Comparison of ENCODE assay signal across 11 mouse cellular contexts in genomic region chr17:31814848-31815247, GRCm38 (mm10). TPM values are rescaled to one million over a fixed set of nuclear protein-coding genes. Genes with fewer than 3 reads are reported as not detected.
DNase-seq lines count a peak whose midpoint lies in the region; ATAC-seq and TF ChIP-seq lines count a peak whose summit lies in the region.
"Had no signal": no experiment of that assay in that cellular context is flagged by ENCODE, and none has a peak within 500 bp of the region (broad histone marks: within the 10 kb centered on the region; RNA-seq: fewer than 3 reads in every experiment).

No protein-coding gene starts in this region.

- H3K4me1 ChIP-seq in heart, postnatal 0 days (ENCODE audit: control insufficient read depth, insufficient read depth) = peaks cover 10% of the 10 kb centered on the region; the same call in 1 of the 2 replicates
- peaks cover 14% of the 10 kb centered on the region for H3K4me1 ChIP-seq in midbrain, postnatal 0 days (ENCODE audit: insufficient read depth, low read length)
- peaks cover 10% of the 10 kb centered on the region for H3K4me1 ChIP-seq in midbrain, embryonic 11.5 days (ENCODE audit: control insufficient read depth, insufficient read depth, low read length)
- 0 out of 2 replicates have a peak, but pooled peaks cover 5% of the 10 kb centered on the region for H3K4me1 ChIP-seq in stomach, postnatal 0 days (replicated peaks; ENCODE audit: control insufficient read depth, insufficient read depth)

- peak; percentile 28; the same call in 1 of the 2 replicates for ATAC-seq in heart, postnatal 0 days (ENCODE audit: insufficient read depth, low read depth)
- ATAC-seq in midbrain, postnatal 0 days (ENCODE audit: low FRiP score) = no peak
- ATAC-seq in midbrain, embryonic 11.5 days (ENCODE audit: low FRiP score) = no peak
- ATAC-seq in stomach, postnatal 0 days (ENCODE audit: low FRiP score, low TSS enrichment) = 0 out of 2 replicates have a peak, but pooled peaks have one; percentile 43

- no peak overlapping the region for H3K9ac ChIP-seq in heart, postnatal 0 days (replicated peaks; ENCODE audit: low read depth, low read length)
- H3K9ac ChIP-seq in midbrain, postnatal 0 days (replicated peaks; ENCODE audit: low read length, poor library complexity, severe bottlenecking) = no peak overlapping the region
- H3K9ac ChIP-seq in midbrain, embryonic 11.5 days (ENCODE audit: low read length) = no peak overlapping the region
- no peak overlapping the region for H3K9ac ChIP-seq in stomach, postnatal 0 days (ENCODE audit: low read length)
- H3K9ac ChIP-seq: hindbrain, embryonic 15.5 days; liver, embryonic 13.5 days; neural tube, embryonic 12.5 days had no signal

- WGBS in heart, postnatal 0 days = 71% methylated on average over 1 of the region's 1 CpGs
- 81% methylated on average over 1 of the region's 1 CpGs for WGBS in midbrain, postnatal 0 days
- WGBS in midbrain, embryonic 11.5 days = 86% methylated on average over 1 of the region's 1 CpGs
- 71% methylated on average over 1 of the region's 1 CpGs for WGBS in stomach, postnatal 0 days

- no peak overlapping the region for H3K4me2 ChIP-seq in heart, postnatal 0 days (ENCODE audit: low read depth, low read length)
- H3K4me2 ChIP-seq in midbrain, postnatal 0 days (ENCODE audit: low read depth, low read length, poor library complexity, severe bottlenecking) = no peak overlapping the region
- no peak overlapping the region for H3K4me2 ChIP-seq in midbrain, embryonic 11.5 days
- no peak overlapping the region for H3K4me2 ChIP-seq in stomach, postnatal 0 days (replicated peaks; ENCODE audit: low read depth)
- H3K4me2 ChIP-seq: hindbrain, embryonic 15.5 days; liver, embryonic 13.5 days; neural tube, embryonic 12.5 days had no signal

- no peak overlapping the region for H3K27ac ChIP-seq in heart, postnatal 0 days (ENCODE audit: low read depth)
- H3K27ac ChIP-seq in midbrain, postnatal 0 days (ENCODE audit: low read depth, low read length) = no peak overlapping the region
- H3K27ac ChIP-seq in midbrain, embryonic 11.5 days (ENCODE audit: low read depth, low read length) = no peak overlapping the region
- peak overlapping the region; percentile 35; the same call in 1 of the 2 replicates for H3K27ac ChIP-seq in stomach, postnatal 0 days (replicated peaks)
- H3K27ac ChIP-seq: hindbrain, embryonic 15.5 days; liver, embryonic 13.5 days; neural tube, embryonic 12.5 days had no signal

- no peaks in the 10 kb centered on the region for H3K27me3 ChIP-seq in heart, postnatal 0 days (ENCODE audit: control insufficient read depth, insufficient read depth, low read length)
- H3K27me3 ChIP-seq in midbrain, postnatal 0 days (ENCODE audit: insufficient read depth, low read length) = no peaks in the 10 kb centered on the region
- H3K27me3 ChIP-seq in midbrain, embryonic 11.5 days (ENCODE audit: control insufficient read depth, insufficient read depth, low read length) = no peaks in the 10 kb centered on the region
- no peaks in the 10 kb centered on the region for H3K27me3 ChIP-seq in stomach, postnatal 0 days (ENCODE audit: control insufficient read depth, insufficient read depth, low read length)
- H3K27me3 ChIP-seq: liver, embryonic 13.5 days; neural tube, embryonic 12.5 days had no signal

- no peak for DNase-seq in heart, postnatal 0 days (ENCODE audit: low spot score)
- no peak for DNase-seq in heart, adult 8-10 months (ENCODE audit: low spot score)
- DNase-seq in midbrain, postnatal 0 days (ENCODE audit: low spot score) = peak; percentile 27
- no peak for DNase-seq in midbrain, embryonic 11.5 days (ENCODE audit: low spot score, missing footprints)
- DNase-seq in layer of hippocampus, adult 18-20 months (ENCODE audit: low spot score in 2 of 2) = peak; percentile 59 to 76
- no peak for DNase-seq in stomach, postnatal 0 days (ENCODE audit: low spot score)
- no peak for DNase-seq in T-cell, adult 2 months (ENCODE audit: low spot score)
- no peak for DNase-seq in testis, postnatal 10 days (ENCODE audit: low spot score)
- DNase-seq: liver, embryonic 13.5 days had no signal

- no peaks in the 10 kb centered on the region for H3K36me3 ChIP-seq in heart, postnatal 0 days (replicated peaks; ENCODE audit: control insufficient read depth, insufficient read depth, low read length)
- H3K36me3 ChIP-seq in midbrain, postnatal 0 days (ENCODE audit: insufficient read depth, low read length) = no peaks in the 10 kb centered on the region
- no peaks in the 10 kb centered on the region for H3K36me3 ChIP-seq in midbrain, embryonic 11.5 days (ENCODE audit: control insufficient read depth, insufficient read depth, low read length)
- H3K36me3 ChIP-seq in stomach, postnatal 0 days (ENCODE audit: control insufficient read depth, insufficient read depth, low read length) = no peaks in the 10 kb centered on the region
- H3K36me3 ChIP-seq: hindbrain, embryonic 15.5 days; liver, embryonic 13.5 days; neural tube, embryonic 12.5 days had no signal

- no peaks in the 10 kb centered on the region for H3K9me3 ChIP-seq in heart, postnatal 0 days (replicated peaks; ENCODE audit: control insufficient read depth, low read length)
- H3K9me3 ChIP-seq in midbrain, postnatal 0 days (ENCODE audit: low read length) = no peaks in the 10 kb centered on the region
- no peaks in the 10 kb centered on the region for H3K9me3 ChIP-seq in midbrain, embryonic 11.5 days (ENCODE audit: control insufficient read depth, low read length)
- H3K9me3 ChIP-seq in stomach, postnatal 0 days (ENCODE audit: control insufficient read depth, low read length) = no peaks in the 10 kb centered on the region
- H3K9me3 ChIP-seq: hindbrain, embryonic 15.5 days; liver, embryonic 13.5 days; neural tube, embryonic 12.5 days had no signal

- H3K4me3 ChIP-seq in heart, postnatal 0 days (ENCODE audit: low read depth, low read length) = no peak overlapping the region
- H3K4me3 ChIP-seq in midbrain, postnatal 0 days (ENCODE audit: low read depth, low read length) = no peak overlapping the region
- no peak overlapping the region for H3K4me3 ChIP-seq in midbrain, embryonic 11.5 days (ENCODE audit: low read depth, low read length)
- H3K4me3 ChIP-seq in stomach, postnatal 0 days (ENCODE audit: low read depth, low read length) = no peak overlapping the region
- H3K4me3 ChIP-seq: hindbrain, embryonic 15.5 days; liver, embryonic 13.5 days; neural tube, embryonic 12.5 days had no signal

- no peak for TF ChIP-seq EP300 in heart, postnatal 0 days (IDR thresholded peaks at IDR 0.05; ENCODE audit: low read depth)
- TF ChIP-seq EP300 in stomach, postnatal 0 days (optimal IDR thresholded peaks at IDR 0.05) = no peak

- no peak for TF ChIP-seq CTCF in heart, postnatal 0 days (IDR thresholded peaks at IDR 0.05; ENCODE audit: low read depth)
- no peak for TF ChIP-seq CTCF in midbrain, postnatal 0 days (IDR thresholded peaks at IDR 0.05)
- TF ChIP-seq CTCF in stomach, postnatal 0 days (IDR thresholded peaks at IDR 0.05; ENCODE audit: low read depth) = no peak

RNA-seq across cellular contexts. Expression of gene Sik1, which starts 40.8 kb away (rescaled TPM):
- total RNA-seq in heart, postnatal 0 days (2014; rRNA removed; ENCODE audit: low replicate concordance) = 31.9 and 47.6 TPM in 2 replicates
- polyA plus RNA-seq in heart, postnatal 0 days (2015; fragmentation: Nextera tagmentation; extraction: Ambion mirVana) = 7.7 and 10.9 TPM in 2 replicates
- 10 to 100 TPM; 19.0 to 34.0 (median 30.2) TPM for total RNA-seq in heart, adult 8-10 months (2022)
- total RNA-seq in midbrain, postnatal 0 days (2014; rRNA removed) = 48.5 and 54.2 TPM in 2 replicates
- 17.6 and 22.3 TPM in 2 replicates for polyA plus RNA-seq in midbrain, postnatal 0 days (2015; fragmentation: Nextera tagmentation; extraction: Ambion mirVana)
- polyA plus RNA-seq in midbrain, embryonic 11.5 days (2014; fragmentation: Nextera tagmentation; extraction: Ambion mirVana) = 8.9 and 14.0 TPM in 2 replicates
- total RNA-seq in layer of hippocampus, adult 18-20 months (2021) = 10 to 100 TPM; 17.0 to 20.1 TPM
- polyA plus RNA-seq in stomach, postnatal 0 days (2015; fragmentation: Nextera tagmentation; extraction: Ambion mirVana) = 18.2 and 19.8 TPM in 2 replicates

Comparison
In these comparisons a context has a peak if more than half of its experiments do, and no peak if none do; other contexts are left out.
1. DNase-seq: peak in midbrain, postnatal 0 days (single experiment) and layer of hippocampus, adult 18-20 months (2 of 2); none in heart, postnatal 0 days (single experiment), heart, adult 8-10 months (single experiment), midbrain, embryonic 11.5 days (single experiment), stomach, postnatal 0 days (single experiment), T-cell, adult 2 months (single experiment) and testis, postnatal 10 days (single experiment).
2. ATAC-seq: peak in heart, postnatal 0 days (single experiment) and stomach, postnatal 0 days (single experiment); none in midbrain, postnatal 0 days (single experiment) and midbrain, embryonic 11.5 days (single experiment).